ENCODE assay signal across 14 mouse cellular contexts in genomic region chr10:42118361-42119188, GRCm38 (mm10).
DNase-seq lines count a peak whose midpoint lies in the region; ATAC-seq and TF ChIP-seq lines count a peak whose summit lies in the region.
"Had no signal": no experiment of that assay in that cellular context is flagged by ENCODE, and none has a peak within 500 bp of the region (broad histone marks: within the 10 kb centered on the region; RNA-seq: fewer than 3 reads in every experiment).

No protein-coding gene starts in this region.

- 77% methylated on average over 13 of the region's 13 CpGs for WGBS in forebrain, embryonic 15.5 days
- WGBS in forebrain, embryonic 12.5 days, result 84% methylated on average over 13 of the region's 13 CpGs
- WGBS in limb, embryonic 14.5 days, result 67% methylated on average over 13 of the region's 13 CpGs

- no peak overlapping the region for H3K9ac ChIP-seq in forebrain, embryonic 15.5 days (replicated peaks)
- H3K9ac ChIP-seq in forebrain, embryonic 12.5 days, result no peak overlapping the region
- no peak overlapping the region for H3K9ac ChIP-seq in limb, embryonic 14.5 days (ENCODE audit: low read depth, low read length, severe bottlenecking)
- H3K9ac ChIP-seq: lung, embryonic 15.5 days; midbrain, embryonic 15.5 days had no signal

- H3K27ac ChIP-seq in forebrain, embryonic 15.5 days (replicated peaks), result peak overlapping the region; percentile 47
- no peak overlapping the region for H3K27ac ChIP-seq in forebrain, embryonic 12.5 days
- H3K27ac ChIP-seq in limb, embryonic 14.5 days (replicated peaks; ENCODE audit: low read depth, low read length), result peak overlapping the region; percentile 64; the same call in 1 of the 2 replicates
- H3K27ac ChIP-seq: lung, embryonic 15.5 days; midbrain, embryonic 15.5 days had no signal

- TF ChIP-seq POLR2A in limb, embryonic 14.5 days (IDR thresholded peaks at IDR 0.05; ENCODE audit: borderline replicate concordance, extremely low read depth, insufficient read depth, insufficient read length), result no peak

- H3K4me3 ChIP-seq in forebrain, embryonic 15.5 days, result no peak overlapping the region
- no peak overlapping the region for H3K4me3 ChIP-seq in forebrain, embryonic 12.5 days (replicated peaks)
- H3K4me3 ChIP-seq in limb, embryonic 14.5 days (replicated peaks; ENCODE audit: low read length), result no peak overlapping the region
- H3K4me3 ChIP-seq: lung, embryonic 15.5 days; midbrain, embryonic 15.5 days had no signal

- ATAC-seq in forebrain, embryonic 15.5 days (replicated peaks), result peak; percentile 66
- no peak for ATAC-seq in forebrain, embryonic 12.5 days (ENCODE audit: low FRiP score)
- ATAC-seq in limb, embryonic 14.5 days (ENCODE audit: low FRiP score, low read depth), result no peak
- ATAC-seq: midbrain, embryonic 15.5 days had no signal

- no peak overlapping the region for H3K4me2 ChIP-seq in forebrain, embryonic 15.5 days (replicated peaks)
- H3K4me2 ChIP-seq in forebrain, embryonic 12.5 days, result no peak overlapping the region
- H3K4me2 ChIP-seq in limb, embryonic 14.5 days (replicated peaks; ENCODE audit: low read depth, low read length, severe bottlenecking), result no peak overlapping the region
- H3K4me2 ChIP-seq: heart, embryonic 11.5 days; lung, embryonic 15.5 days; midbrain, embryonic 15.5 days had no signal

- no peaks in the 10 kb centered on the region for H3K9me3 ChIP-seq in forebrain, embryonic 15.5 days
- H3K9me3 ChIP-seq in forebrain, embryonic 12.5 days, result no peaks in the 10 kb centered on the region
- H3K9me3 ChIP-seq in limb, embryonic 14.5 days (ENCODE audit: control insufficient read depth, low read length), result no peaks in the 10 kb centered on the region
- H3K9me3 ChIP-seq: midbrain, embryonic 15.5 days had no signal

- DNase-seq in left cerebral cortex, postnatal 4 days, result peak; percentile 86
- DNase-seq in left cerebral cortex, adult 9 months (ENCODE audit: low spot score in 2 of 2), result no peak
- peak; percentile 85 to 95 for DNase-seq in cerebellum, postnatal 14 days
- DNase-seq in limb, embryonic 14.5 days (ENCODE audit: low spot score), result no peak
- no peak for DNase-seq in urinary bladder, postnatal 14 days (ENCODE audit: low spot score)
- no peak for DNase-seq in thymus, adult 18-20 months
- DNase-seq: adrenal gland, adult 8-10 months; B cell, adult 2 months; thymus, postnatal 14 days had no signal

- no peaks in the 10 kb centered on the region for H3K36me3 ChIP-seq in forebrain, embryonic 15.5 days
- no peaks in the 10 kb centered on the region for H3K36me3 ChIP-seq in forebrain, embryonic 12.5 days (replicated peaks)
- no peaks in the 10 kb centered on the region for H3K36me3 ChIP-seq in limb, embryonic 14.5 days (ENCODE audit: control insufficient read depth, insufficient read depth, low read length)
- H3K36me3 ChIP-seq: lung, embryonic 15.5 days; midbrain, embryonic 15.5 days had no signal

- H3K27me3 ChIP-seq in forebrain, embryonic 15.5 days, result no peaks in the 10 kb centered on the region
- H3K27me3 ChIP-seq in forebrain, embryonic 12.5 days, result no peaks in the 10 kb centered on the region; the same call in 1 of the 2 replicates
- no peaks in the 10 kb centered on the region for H3K27me3 ChIP-seq in limb, embryonic 14.5 days (ENCODE audit: control insufficient read depth, insufficient read depth, low read length)
- H3K27me3 ChIP-seq: lung, embryonic 15.5 days; midbrain, embryonic 15.5 days had no signal

- intact Hi-C loops in left cerebral cortex, postnatal 4 days (cut with DNase I), result no loop called here

- peaks cover 10% of the 10 kb centered on the region; the same call in 1 of the 2 replicates for H3K4me1 ChIP-seq in forebrain, embryonic 15.5 days
- H3K4me1 ChIP-seq in forebrain, embryonic 12.5 days, result no peaks in the 10 kb centered on the region
- peaks cover 40% of the 10 kb centered on the region for H3K4me1 ChIP-seq in limb, embryonic 14.5 days (ENCODE audit: control insufficient read depth, insufficient read depth, low read length)
- H3K4me1 ChIP-seq: lung, embryonic 15.5 days; midbrain, embryonic 15.5 days had no signal

Comparison
In these comparisons a context has a peak if more than half of its experiments do, and no peak if none do; other contexts are left out.
1. DNase-seq: peak in left cerebral cortex, postnatal 4 days (single experiment) and cerebellum, postnatal 14 days (2 of 2); none in left cerebral cortex, adult 9 months (0 of 2), limb, embryonic 14.5 days (single experiment), urinary bladder, postnatal 14 days (single experiment) and thymus, adult 18-20 months (0 of 2).